Mouse (Mus musculus) stomach, postnatal 0 days (tissue): ENCODE results near the gene Pcgf2. TPM values are rescaled to one million over a fixed set of nuclear protein-coding genes. Genes with fewer than 3 reads are reported as not detected.

Experiments
- ATAC-seq: fragments of 200-750 bp; cut with Nextera tagmentation; 2 replicates; pipeline ENCODE4 v1.8.0; 2017; ENCODE audit not compliant: low FRiP score, low TSS enrichment
- DNase-seq: peaks from one replicate; pipeline ENCODE4 v3.0.0-alpha.2; 2016; ENCODE audit warnings: low spot score
- H3K27ac ChIP-seq: fragments of 300-500 bp; sonication (generic); replicated peaks from 2 replicates; pipeline ENCODE4 v1.5.1; 2014; ENCODE audit warnings: mild to moderate bottlenecking, control low read depth
- H3K27me3 ChIP-seq: fragments of 300-500 bp; sonication (generic); 2 replicates; pipeline ENCODE4 v1.6.1; 2014; ENCODE audit warnings: low read length; ENCODE audit not compliant: control insufficient read depth, insufficient read depth
- H3K36me3 ChIP-seq: fragments of 300-500 bp; sonication (generic); 2 replicates; pipeline ENCODE4 v1.6.1; 2014; ENCODE audit warnings: low read length, mixed read lengths; ENCODE audit not compliant: control insufficient read depth, insufficient read depth
- H3K4me1 ChIP-seq: fragments of 300-500 bp; sonication (generic); replicated peaks from 2 replicates; pipeline ENCODE4 v1.6.1; 2014; ENCODE audit warnings: antibody characterized with exemption; ENCODE audit not compliant: control insufficient read depth, insufficient read depth
- H3K4me2 ChIP-seq: fragments of 300-500 bp; sonication (generic); replicated peaks from 2 replicates; pipeline ENCODE4 v1.6.1; 2014; ENCODE audit warnings: low read depth, mild to moderate bottlenecking, control low read depth, moderate library complexity
- H3K4me3 ChIP-seq: fragments of 300-500 bp; sonication (generic); 2 replicates; pipeline ENCODE4 v1.5.1; 2014; ENCODE audit warnings: low read depth, low read length, control low read depth
- H3K9ac ChIP-seq: fragments of 300-500 bp; sonication (generic); 2 replicates; pipeline ENCODE4 v1.6.1; 2014; ENCODE audit warnings: mild to moderate bottlenecking, low read length, control low read depth, mixed read lengths
- H3K9me3 ChIP-seq: fragments of 300-500 bp; sonication (generic); 2 replicates; pipeline ENCODE4 v1.6.1; 2016; ENCODE audit warnings: low read length; ENCODE audit not compliant: control insufficient read depth
- CTCF ChIP-seq: IDR thresholded peaks from 2 replicates; pipeline ENCODE4 v1.5.1; 2016; ENCODE audit warnings: antibody characterized with exemption, low read depth, mild to moderate bottlenecking, moderate library complexity
- EP300 ChIP-seq: optimal IDR thresholded peaks from 2 replicates; pipeline ENCODE3; 2016; ENCODE audit warnings: antibody characterized with exemption
- WGBS: fragments of 180-500 bp; shearing (Covaris S2); extraction: QIAGEN DNeasy Blood & Tissue Kit; methylation state at CpG from one replicate; pipeline ENCODE4 v1.1.7; 2014; 5-methylcytosine and 5-hydroxymethylcytosine counted together
- polyA plus RNA-seq: library from polyadenylated mRNA; unstranded; fragments of >200 nt; fragmentation: Nextera tagmentation; extraction: Ambion mirVana; gene quantifications from 2 replicates; pipeline ENCODE4 v1.2.1, GENCODE M21; 2015

Pcgf2 gene
- polyA plus RNA-seq, 1 experiment from 2014 or later, result 6.6 TPM

- no peaks in the 10 kb centered on the region for H3K4me1 ChIP-seq
- no peak overlapping the region for H3K27ac ChIP-seq
- H3K27me3 ChIP-seq, result no peaks in the 10 kb centered on the region
- peaks cover 27% of the 10 kb centered on the region for H3K36me3 ChIP-seq
- no peak overlapping the region for H3K4me3 ChIP-seq
- TF ChIP-seq EP300, result no peak
- TF ChIP-seq CTCF, result no peak
- no peaks in the 10 kb centered on the region for H3K9me3 ChIP-seq
- no peak overlapping the region for H3K4me2 ChIP-seq
- ATAC-seq (no peak), DNase-seq (no peak)
- WGBS, result 87% methylated on average over 8 of the region's 8 CpGs
- H3K9ac ChIP-seq, result no peak overlapping the region
Observed at GRCm38 (mm10) chr11:97716021-97716420, 15.7 kb upstream of the Pcgf2 start.

- Histone ChIP-seq H3K4me3 (no peak overlapping the region), H3K27ac (no peak overlapping the region), H3K27me3 (no peaks in the 10 kb centered on the region), H3K9ac (no peak overlapping the region), H3K9me3 (no peaks in the 10 kb centered on the region), H3K4me2 (no peak overlapping the region), H3K4me1 (no peaks in the 10 kb centered on the region), H3K36me3 (peaks cover 19% of the 10 kb centered on the region)
- WGBS, result 81% methylated on average over 14 of the region's 14 CpGs
- TF ChIP-seq CTCF, result no peak
- no peak for TF ChIP-seq EP300
- no peak for ATAC-seq
- no peak for DNase-seq
Observed at GRCm38 (mm10) chr11:97714784-97715760, 14.8 kb upstream of the Pcgf2 start.

- H3K9me3 ChIP-seq, result no peaks in the 10 kb centered on the region
- DNase-seq, result no peak
- H3K27ac ChIP-seq, result no peak overlapping the region
- 98% methylated on average over 3 of the region's 3 CpGs for WGBS
- H3K4me3 ChIP-seq, result no peak overlapping the region
- ATAC-seq, result no peak
- peaks cover 13% of the 10 kb centered on the region for H3K36me3 ChIP-seq
- TF ChIP-seq CTCF (peak; percentile 53), EP300 (no peak)
- H3K27me3 ChIP-seq, result no peaks in the 10 kb centered on the region
- H3K4me1 ChIP-seq, result no peaks in the 10 kb centered on the region
- no peak overlapping the region for H3K9ac ChIP-seq
- H3K4me2 ChIP-seq, result no peak overlapping the region
Observed at GRCm38 (mm10) chr11:97714356-97714755, 14.1 kb upstream of the Pcgf2 start.

GRCm38 (mm10) chr11:97713896-97714295 lies 13.6 kb upstream of the Pcgf2 start:
- H3K4me3 ChIP-seq, result no peak overlapping the region
- H3K36me3 ChIP-seq, result peaks cover 10% of the 10 kb centered on the region; the same call in 1 of the 2 replicates
- no peaks in the 10 kb centered on the region for H3K27me3 ChIP-seq
- ATAC-seq, result no peak
- no peak overlapping the region for H3K27ac ChIP-seq
- no peaks in the 10 kb centered on the region for H3K9me3 ChIP-seq
- H3K9ac ChIP-seq, result no peak overlapping the region
- WGBS, result 81% methylated on average over 8 of the region's 8 CpGs
- no peak for TF ChIP-seq EP300
- no peak for TF ChIP-seq CTCF
- no peak overlapping the region for H3K4me2 ChIP-seq
- no peak for DNase-seq
- no peaks in the 10 kb centered on the region for H3K4me1 ChIP-seq

- Histone ChIP-seq H3K4me2 (no peak overlapping the region), H3K9me3 (no peaks in the 10 kb centered on the region)
Observed at GRCm38 (mm10) chr11:97712286-97712685, 12.0 kb upstream of the Pcgf2 start.

More at GRCm38 (mm10) chr11:97712286-97712685, 12.0 kb upstream of the Pcgf2 start:
- Histone ChIP-seq H3K36me3 (peaks cover 10% of the 10 kb centered on the region; the same call in 1 of the 2 replicates), H3K9ac (no peak overlapping the region), H3K27ac (no peak overlapping the region), H3K4me1 (no peaks in the 10 kb centered on the region), H3K27me3 (no peaks in the 10 kb centered on the region), H3K4me3 (no peak overlapping the region)
- WGBS, result 92% methylated on average over 15 of the region's 15 CpGs
- TF ChIP-seq CTCF (no peak), EP300 (no peak)
- DNase-seq (no peak), ATAC-seq (no peak)
